Mouse (Mus musculus): ENCODE results near the gene Tbce.
"Not testable (repeated sequence)": the region's sequence is repeated elsewhere in the genome, so short reads cannot be mapped to it uniquely, and the experiment has no call there.

The Tbce gene

GRCm38 (mm10) chr13:14034073-14034348, 5.4 kb downstream of the Tbce start:
- DNase-seq (ENCODE audit: low spot score): no peak

- no peak for DNase-seq (ENCODE audit: low spot score)
Observed at GRCm38 (mm10) chr13:14033309-14034072, 5.9 kb downstream of the Tbce start.

- DNase-seq (ENCODE audit: low spot score): no peak
Observed at GRCm38 (mm10) chr13:14026154-14026820, 13.2 kb downstream of the Tbce start.

- no peak for DNase-seq (ENCODE audit: low spot score)
Observed at GRCm38 (mm10) chr13:14025554-14025953, 13.9 kb downstream of the Tbce start.

DNA sequence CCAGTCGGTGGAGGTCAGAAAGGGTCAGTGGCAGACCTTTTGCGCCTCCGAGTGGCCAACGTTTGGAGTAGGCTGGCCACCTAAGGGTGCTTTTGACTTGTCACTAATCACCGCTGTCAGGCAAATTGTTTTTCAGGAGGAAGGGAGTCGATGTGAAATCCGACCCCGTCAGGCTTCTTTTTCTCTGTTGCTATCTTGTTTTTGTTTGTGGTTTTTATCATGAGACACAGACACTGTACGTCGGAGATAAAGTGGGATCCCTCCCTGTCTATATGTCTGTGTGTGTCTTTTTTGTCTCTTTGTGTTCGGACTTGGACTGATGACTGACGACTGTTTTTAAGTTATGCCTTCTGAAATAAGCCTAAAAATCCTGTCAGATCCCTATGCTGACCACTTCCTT, 18.0 kb downstream of the Tbce start:
- DNase-seq (ENCODE audit: low spot score): not testable (repeated sequence)

GRCm38 (mm10) chr13:14018852-14019251, 20.6 kb downstream of the Tbce start:
- no peak for DNase-seq (ENCODE audit: low spot score)

- DNase-seq (ENCODE audit: low spot score): no peak
Observed at GRCm38 (mm10) chr13:14018283-14018682, 21.2 kb downstream of the Tbce start.

- no peak for DNase-seq (ENCODE audit: low spot score)
Observed at GRCm38 (mm10) chr13:14015609-14016008, 23.8 kb downstream of the Tbce start.

DNA sequence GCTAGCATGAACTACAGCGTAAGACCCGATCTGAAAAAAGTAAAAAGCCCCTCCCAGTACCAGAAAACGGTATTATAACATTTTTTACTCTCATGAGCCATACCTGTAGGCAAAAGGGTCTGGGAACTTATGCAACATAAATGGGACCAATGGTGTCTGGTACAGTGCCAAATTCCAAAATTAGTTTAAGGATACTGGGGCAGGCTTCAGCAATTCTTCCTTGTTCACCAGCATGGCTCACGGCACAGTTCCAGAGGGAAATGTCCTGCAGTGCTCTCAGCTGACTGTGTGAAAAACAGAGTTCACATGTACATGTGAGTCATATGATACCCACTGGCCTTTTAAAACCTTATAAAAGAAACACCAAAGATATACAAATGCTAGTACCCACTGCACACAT, 24.9 kb downstream of the Tbce start:
- no peak for DNase-seq (ENCODE audit: low spot score)

DNA sequence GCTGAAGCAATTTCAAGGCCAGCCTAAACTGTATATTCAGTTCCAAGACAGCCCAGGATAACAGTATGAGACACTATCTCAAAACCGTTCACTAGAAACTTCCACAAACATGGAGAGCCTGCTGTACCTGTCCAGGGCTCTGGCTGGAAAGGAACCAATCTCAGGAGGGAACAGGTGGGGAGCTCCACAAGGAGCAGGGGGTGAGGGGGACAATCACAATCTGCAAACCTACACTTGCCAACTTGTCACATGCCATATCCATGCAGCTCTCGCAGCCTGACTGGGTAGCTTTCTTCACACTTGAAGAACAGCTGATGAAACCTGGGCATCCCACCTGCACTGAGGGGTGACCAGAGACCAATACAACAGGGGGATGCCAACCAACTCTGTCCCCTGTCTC, 25.4 kb downstream of the Tbce start:
- DNase-seq (ENCODE audit: low spot score): no peak

DNA sequence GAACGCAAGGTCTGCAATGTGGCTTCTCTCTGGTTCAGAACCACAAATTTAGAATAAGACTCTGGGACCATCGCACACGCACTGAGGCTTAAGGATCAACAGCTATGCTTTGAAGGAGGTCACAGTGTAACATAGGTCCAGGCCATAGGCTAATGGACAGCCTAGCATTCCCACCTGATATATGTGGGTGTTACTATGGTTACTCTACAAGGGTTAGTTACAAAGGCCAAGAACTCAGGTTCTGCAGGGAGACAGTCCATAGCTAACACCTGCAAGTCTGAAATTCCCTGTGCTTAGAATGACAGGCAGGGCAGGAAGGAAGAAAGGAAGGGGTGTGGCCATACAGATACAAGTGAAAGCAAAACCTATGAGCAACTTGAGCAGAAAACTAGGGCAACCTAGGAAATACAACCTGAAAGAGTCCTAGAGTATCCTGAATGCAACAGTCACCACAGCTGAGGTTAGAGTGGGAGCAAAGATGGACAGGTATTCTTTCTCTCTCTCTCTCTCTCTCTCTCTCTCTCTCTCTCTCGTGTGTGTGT, 27.9 kb downstream of the Tbce start:
- no peak for DNase-seq (ENCODE audit: low spot score)

GRCm38 (mm10) chr13:14006056-14006455, 33.4 kb downstream of the Tbce start:
- no peak for DNase-seq (ENCODE audit: low spot score)

- no peak for DNase-seq (ENCODE audit: low spot score)
Observed at GRCm38 (mm10) chr13:14004999-14005398, 34.4 kb downstream of the Tbce start.

GRCm38 (mm10) chr13:14004086-14004485, 35.4 kb downstream of the Tbce start:
- DNase-seq (ENCODE audit: low spot score): no peak

DNA sequence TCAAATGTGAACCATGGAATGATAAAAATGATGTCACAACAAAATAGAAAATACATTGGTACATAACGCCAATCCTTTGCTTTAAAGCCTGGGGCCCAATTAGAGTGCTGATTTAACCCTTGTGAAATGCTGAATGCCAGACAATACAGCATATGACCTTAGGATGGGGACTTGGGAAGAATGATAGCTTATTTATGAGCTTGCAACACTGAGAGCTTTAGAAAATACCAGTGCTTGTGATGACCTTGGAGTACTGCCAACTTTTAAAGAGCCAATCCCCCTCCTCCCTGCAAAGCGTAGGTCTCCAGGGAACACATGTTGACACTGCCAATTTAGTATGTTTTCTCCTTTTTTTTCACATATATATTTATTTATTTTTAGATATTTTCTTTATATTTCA, 36.7 kb downstream of the Tbce start:
- no peak for DNase-seq (ENCODE audit: low spot score)

GRCm38 (mm10) chr13:13997476-13997875, 42.0 kb downstream of the Tbce start:
- no peak for DNase-seq (ENCODE audit: low spot score)

GRCm38 (mm10) chr13:13995046-13995445, 44.4 kb downstream of the Tbce start:
- DNase-seq (ENCODE audit: low spot score): no peak

GRCm38 (mm10) chr13:13993041-13993440, 46.4 kb downstream of the Tbce start:
- no peak for DNase-seq (ENCODE audit: low spot score)

DNA sequence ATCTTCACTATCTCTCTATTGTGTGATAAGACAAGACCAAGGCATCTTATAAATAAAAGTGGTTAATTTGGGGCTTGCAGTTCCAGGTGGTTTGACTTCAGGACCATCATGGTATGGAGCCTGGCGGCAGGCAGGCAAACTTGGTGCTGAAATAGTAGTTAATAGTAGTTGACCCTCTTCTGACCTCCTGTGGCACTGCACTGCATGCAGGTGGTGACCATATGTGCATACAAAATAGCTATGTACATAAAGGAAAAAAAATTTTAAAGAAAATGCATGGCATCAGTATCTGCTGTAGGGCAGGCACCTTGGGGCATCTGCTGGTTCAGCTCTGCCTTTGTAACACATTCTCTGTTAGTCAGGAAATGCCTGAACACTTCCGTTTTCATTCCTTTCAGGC, 49.0 kb downstream of the Tbce start:
- DNase-seq (ENCODE audit: low spot score): no peak

DNA sequence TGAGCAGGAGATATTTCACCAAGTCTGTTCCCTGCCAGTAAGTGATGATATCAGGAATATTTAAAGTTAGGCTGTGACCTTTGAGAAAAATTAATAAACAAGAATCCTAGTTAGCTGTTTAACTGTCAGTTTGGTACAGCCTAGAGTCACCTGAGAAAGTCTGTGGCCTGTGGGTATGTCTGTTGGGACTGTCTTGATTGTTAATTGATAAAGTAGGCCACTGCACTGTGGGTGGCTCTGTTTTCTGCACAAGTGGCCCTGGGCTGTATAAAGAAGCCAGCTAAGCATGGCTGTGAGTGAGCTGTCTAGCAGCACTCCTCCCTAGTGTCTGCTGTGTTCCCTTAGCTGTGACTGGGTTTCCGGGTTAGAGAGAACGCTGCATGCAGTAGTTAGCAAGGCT, 50.3 kb downstream of the Tbce start:
- no peak for DNase-seq (ENCODE audit: low spot score)

GRCm38 (mm10) chr13:13983523-13983922, 55.9 kb downstream of the Tbce start:
- DNase-seq (ENCODE audit: low spot score): no peak

DNA sequence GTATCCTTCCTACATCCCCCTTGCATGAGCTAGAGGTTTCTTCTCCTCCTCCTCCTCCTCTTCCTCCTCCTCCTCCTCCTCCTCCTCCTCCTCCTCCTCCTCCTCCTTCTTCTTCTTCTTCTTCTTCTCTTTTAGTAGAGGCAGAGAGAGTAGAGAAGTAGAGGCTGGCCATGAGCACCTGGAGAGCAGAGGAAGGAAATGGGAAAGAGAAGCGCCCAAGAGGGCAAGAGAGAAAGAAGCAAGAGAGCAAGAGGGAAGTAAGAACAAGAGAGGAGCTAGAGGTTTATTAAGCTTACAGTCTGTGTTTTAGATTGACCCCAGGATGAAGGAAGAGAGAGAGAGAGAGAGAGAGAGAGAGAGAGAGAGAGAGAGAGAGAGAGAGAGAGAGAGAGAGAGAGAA, 57.6 kb downstream of the Tbce start:
- not testable (repeated sequence) for DNase-seq (ENCODE audit: low spot score)

DNA sequence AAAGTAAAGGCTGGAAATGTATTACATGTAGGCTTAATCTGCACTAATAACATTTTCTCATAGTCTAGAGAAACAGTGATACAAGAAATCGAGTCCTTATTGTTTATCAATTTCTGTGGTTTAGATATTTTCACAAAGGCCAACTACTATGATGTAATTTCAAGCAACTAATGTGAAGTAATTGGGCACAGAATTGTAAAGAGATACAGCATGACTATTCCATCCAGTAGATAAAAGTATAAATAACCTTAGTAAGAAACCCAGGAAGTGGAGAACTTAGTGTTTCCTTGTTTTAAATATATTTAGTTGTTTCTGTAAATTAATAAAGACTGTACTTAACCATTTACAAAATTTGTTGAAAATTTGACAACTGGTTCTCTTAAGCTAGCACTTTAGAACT, 69.6 kb downstream of the Tbce start:
- no peak for DNase-seq (ENCODE audit: low spot score)

DNA sequence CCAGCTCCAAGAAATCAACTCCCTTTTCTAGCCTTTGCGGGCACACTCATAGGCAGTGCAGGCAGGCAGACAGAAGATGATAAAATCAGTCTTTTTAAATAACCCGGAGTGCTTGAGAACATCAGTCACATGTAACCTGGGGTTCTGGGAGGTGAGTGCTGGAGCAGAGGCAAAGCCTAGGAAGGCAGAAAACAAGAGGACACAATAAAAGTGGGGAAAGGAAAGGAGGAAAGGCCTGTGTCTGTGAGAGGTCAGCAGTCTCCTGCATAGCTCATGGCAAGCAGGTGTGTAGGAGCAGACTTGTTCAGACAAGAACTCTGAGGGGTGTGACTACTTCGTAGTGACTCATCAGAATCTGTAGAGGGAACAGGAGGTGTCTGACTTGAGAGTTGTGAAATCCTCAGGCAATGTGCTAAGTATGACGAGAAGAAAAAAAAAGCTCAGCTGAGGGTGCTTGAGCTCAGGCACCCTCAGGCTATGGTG, 70.8 kb downstream of the Tbce start:
- DNase-seq (ENCODE audit: low spot score): no peak

All from ovary, postnatal 36 days (tissue).